Mouse (Mus musculus) C2C12 (cell line): ENCODE measurements around the gene Cntnap2. TPM values are rescaled to one million over a fixed set of nuclear protein-coding genes. Genes with fewer than 3 reads are reported as not detected.

Experiments
- H3K27me3 ChIP-seq: one replicate; pipeline ENCODE4 v1.6.1; 2011; ENCODE audit not compliant: control insufficient read depth, insufficient read depth, insufficient read length
- H3K36me3 ChIP-seq: one replicate; pipeline ENCODE4 v1.6.1; 2011; ENCODE audit not compliant: control insufficient read depth, insufficient read depth
- H3K4me3 ChIP-seq: one replicate; pipeline ENCODE4 v1.5.1; 2011; ENCODE audit warnings: mild to moderate bottlenecking, control low read depth; ENCODE audit not compliant: poor library complexity, insufficient read depth, severe bottlenecking
- H3K79me2 ChIP-seq: one replicate; pipeline ENCODE4 v1.6.1; 2011; ENCODE audit not compliant: control insufficient read depth, insufficient read depth
- H3K79me3 ChIP-seq: one replicate; pipeline ENCODE4 v1.6.1; 2011; ENCODE audit warnings: low read depth, control low read depth
- H3ac ChIP-seq: one replicate; pipeline ENCODE3; 2011; ENCODE audit warnings: low read depth; ENCODE audit not compliant: control insufficient read depth, insufficient read length
- CEBPB ChIP-seq: IDR thresholded peaks from one replicate; pipeline ENCODE4 v1.6.1; 2011; ENCODE audit warnings: low read depth, mild to moderate bottlenecking, control low read depth, moderate library complexity
- CTCF ChIP-seq: IDR thresholded peaks from one replicate; pipeline ENCODE4 v1.5.1; 2011; ENCODE audit not compliant: control insufficient read depth, insufficient read depth, insufficient read length
- FOSL1 ChIP-seq: IDR thresholded peaks from one replicate; pipeline ENCODE4 v1.8.0; 2011; ENCODE audit warnings: mild to moderate bottlenecking, low read length; ENCODE audit not compliant: poor library complexity, insufficient read depth, severe bottlenecking
- MAX ChIP-seq: IDR thresholded peaks from one replicate; pipeline ENCODE4 v1.6.1; 2011; ENCODE audit warnings: mild to moderate bottlenecking, control low read depth
- MYOD1 ChIP-seq: IDR thresholded peaks from one replicate; pipeline ENCODE4 v1.6.1; 2011; ENCODE audit warnings: low read depth; ENCODE audit not compliant: control insufficient read depth, insufficient read length
- MYOG ChIP-seq: IDR thresholded peaks from one replicate; pipeline ENCODE4 v1.6.1; 2011; ENCODE audit not compliant: control insufficient read depth, insufficient read length; ENCODE audit errors: extremely low read depth
- USF1 ChIP-seq: IDR thresholded peaks from one replicate; pipeline ENCODE4 v1.6.1; 2011; ENCODE audit warnings: low read depth, mild to moderate bottlenecking, control low read depth, moderate library complexity
- polyA plus RNA-seq: library from polyadenylated mRNA; unstranded; fragments of >200 nt; fragmentation: generic; extraction: Trizol; gene quantifications from one replicate; pipeline ENCODE4 v1.2.1, GENCODE M21; 2012; ENCODE audit warnings: missing spikeins

The Cntnap2 gene
- polyA plus RNA-seq, 1 experiment: 0.02 TPM

DNA sequence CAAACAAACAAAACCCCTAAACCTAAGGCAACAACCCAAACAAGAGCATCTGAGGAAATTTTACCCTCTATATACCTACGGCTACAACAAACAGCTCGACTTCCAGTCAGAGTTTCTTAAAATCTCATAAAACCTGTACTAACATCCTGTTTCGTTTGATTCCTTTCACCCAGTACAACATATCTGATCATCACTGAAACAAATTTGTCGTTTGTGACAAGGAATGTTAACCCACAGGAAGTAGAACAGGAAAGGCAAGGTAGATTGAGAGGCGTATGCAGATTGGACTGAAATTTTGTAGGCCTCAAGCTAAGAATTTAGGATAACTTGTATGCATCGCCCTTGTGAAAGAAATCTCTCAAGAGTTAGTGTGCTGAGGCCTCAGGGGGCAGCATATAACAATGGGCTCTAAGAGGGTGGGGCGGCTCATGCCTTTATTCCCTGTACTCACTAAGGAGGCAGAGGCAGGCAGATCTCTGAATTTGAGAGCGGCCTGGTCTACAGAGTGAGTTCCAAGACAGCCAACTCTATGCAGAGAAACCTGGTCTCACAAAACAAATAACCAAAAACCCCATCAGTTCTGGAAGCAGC is 2291.0 kb downstream of the Cntnap2 start:
- TF ChIP-seq FOSL1 (no peak), MAX (no peak), USF1 (no peak), CEBPB (no peak), CTCF (no peak), MYOG (no peak), MYOD1 (no peak)
- no peaks in the 10 kb centered on the region for H3K79me3 ChIP-seq
- no peak overlapping the region for H3ac ChIP-seq
- H3K27me3 ChIP-seq: no peaks in the 10 kb centered on the region
- no peaks in the 10 kb centered on the region for H3K79me2 ChIP-seq
- no peaks in the 10 kb centered on the region for H3K36me3 ChIP-seq
- no peak overlapping the region for H3K4me3 ChIP-seq
